Mouse (Mus musculus) cerebellum, adult 2 months (tissue): Measurements from ENCODE around the gene Arhgef2.

Experiments used
- CTCF ChIP-seq: fragments of 200-500 bp; IDR thresholded peaks from 2 replicates; pipeline ENCODE4 v1.5.1; 2011; ENCODE audit warnings: low read depth, mild to moderate bottlenecking, control low read depth, low read length, moderate library complexity, borderline replicate concordance; ENCODE audit not compliant: insufficient read depth
- POLR2A ChIP-seq: fragments of 200-500 bp; IDR thresholded peaks from 2 replicates; pipeline ENCODE4 v1.6.1; 2011; ENCODE audit warnings: low read length, control low read depth, borderline replicate concordance; ENCODE audit not compliant: insufficient read depth

DNA sequence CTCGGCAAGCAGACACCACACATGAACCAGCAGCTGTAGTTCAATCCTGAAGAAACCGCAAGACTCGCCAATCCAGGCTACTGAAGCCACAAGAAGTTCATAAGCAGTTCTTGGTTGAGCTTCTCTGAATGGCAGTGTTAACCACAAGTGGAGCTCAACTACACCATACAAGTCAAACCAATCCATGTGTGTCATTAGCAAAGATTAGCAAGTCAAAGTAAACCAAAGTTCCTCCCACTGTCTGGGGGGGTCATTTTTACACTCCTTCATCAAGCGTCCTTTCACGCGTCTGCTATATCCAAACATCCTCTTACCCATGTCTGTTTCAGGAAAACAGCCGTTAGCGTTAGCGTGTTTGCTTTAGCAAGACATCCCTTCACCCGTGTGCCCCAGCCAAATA, 35.4 kb upstream of the Arhgef2 start:
- no peak for TF ChIP-seq CTCF
- TF ChIP-seq POLR2A: no peak
